Mouse (Mus musculus) thymus, adult 2 months (tissue): ENCODE measurements at regions not wholly inside any gene's neighbourhood (a gene's known extent, or its start where the extent isn't known, plus 50 kb on each side); places are given as distances from the start of the nearest gene placed in this dataset.

Experiments used
- DNase-seq: peaks from one replicate; pipeline ENCODE4 v3.0.0; 2021
- H3K27ac ChIP-seq: fragments of 200-500 bp; 2 replicates; pipeline ENCODE4 v1.5.1; 2012; ENCODE audit warnings: low read length, control low read depth; ENCODE audit not compliant: control insufficient read depth, insufficient read depth
- H3K27me3 ChIP-seq: fragments of 200-500 bp; 2 replicates; pipeline ENCODE4 v1.6.1; 2012; ENCODE audit warnings: mild to moderate bottlenecking, low read length, moderate library complexity, mixed read lengths; ENCODE audit not compliant: control insufficient read depth, insufficient read depth
- H3K36me3 ChIP-seq: fragments of 200-500 bp; 2 replicates; pipeline ENCODE4 v1.6.1; 2012; ENCODE audit warnings: mild to moderate bottlenecking, low read length, moderate library complexity; ENCODE audit not compliant: control insufficient read depth, insufficient read depth
- H3K4me1 ChIP-seq: fragments of 200-500 bp; replicated peaks from 2 replicates; pipeline ENCODE4 v1.6.1; 2012; ENCODE audit warnings: low read length; ENCODE audit not compliant: control insufficient read depth, insufficient read depth
- H3K4me3 ChIP-seq: fragments of 200-500 bp; 2 replicates; pipeline ENCODE4 v1.5.1; 2012; ENCODE audit warnings: mild to moderate bottlenecking, low read length, control low read depth, moderate library complexity; ENCODE audit not compliant: control insufficient read depth, insufficient read depth
- CTCF ChIP-seq: fragments of 200-500 bp; IDR thresholded peaks from 2 replicates; pipeline ENCODE4 v1.5.1; 2012; ENCODE audit warnings: mild to moderate bottlenecking, control low read depth, low read length, moderate library complexity, borderline replicate concordance; ENCODE audit not compliant: control insufficient read depth, poor library complexity, insufficient read depth; ENCODE audit errors: extremely low read depth
- POLR2A ChIP-seq: fragments of 200-500 bp; IDR thresholded peaks from 2 replicates; pipeline ENCODE4 v1.6.1; 2012; ENCODE audit warnings: mild to moderate bottlenecking, low read length, control low read depth, moderate library complexity; ENCODE audit not compliant: control insufficient read depth, poor library complexity, insufficient read depth; ENCODE audit errors: extremely low read depth
- WGBS: fragments of 180-500 bp; shearing (Covaris S2); methylation state at CpG from one replicate; pipeline ENCODE4 v1.1.7; 2018; 5-methylcytosine and 5-hydroxymethylcytosine counted together

DNA sequence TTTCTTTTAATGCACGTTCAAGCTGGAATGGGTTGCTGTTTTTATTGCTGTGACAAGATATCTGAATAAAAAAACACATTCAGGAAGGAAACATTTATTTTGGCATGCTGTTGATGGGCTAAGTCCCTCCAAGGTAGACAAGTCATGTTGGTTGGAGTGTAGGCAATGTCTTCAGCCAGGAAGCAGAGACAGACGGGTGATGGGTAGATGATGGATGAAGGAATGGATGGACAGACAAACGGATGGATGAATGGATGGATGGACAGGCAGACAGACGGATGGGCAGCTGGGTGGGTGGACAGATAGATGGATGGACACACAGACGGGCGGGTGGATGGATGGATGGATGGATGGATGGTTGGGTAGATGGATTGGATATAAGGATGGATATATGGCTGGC is 380.7 kb downstream of the Cbln4 start:
- 90% methylated on average over 6 of the region's 6 CpGs for WGBS
- no peak for DNase-seq

DNA sequence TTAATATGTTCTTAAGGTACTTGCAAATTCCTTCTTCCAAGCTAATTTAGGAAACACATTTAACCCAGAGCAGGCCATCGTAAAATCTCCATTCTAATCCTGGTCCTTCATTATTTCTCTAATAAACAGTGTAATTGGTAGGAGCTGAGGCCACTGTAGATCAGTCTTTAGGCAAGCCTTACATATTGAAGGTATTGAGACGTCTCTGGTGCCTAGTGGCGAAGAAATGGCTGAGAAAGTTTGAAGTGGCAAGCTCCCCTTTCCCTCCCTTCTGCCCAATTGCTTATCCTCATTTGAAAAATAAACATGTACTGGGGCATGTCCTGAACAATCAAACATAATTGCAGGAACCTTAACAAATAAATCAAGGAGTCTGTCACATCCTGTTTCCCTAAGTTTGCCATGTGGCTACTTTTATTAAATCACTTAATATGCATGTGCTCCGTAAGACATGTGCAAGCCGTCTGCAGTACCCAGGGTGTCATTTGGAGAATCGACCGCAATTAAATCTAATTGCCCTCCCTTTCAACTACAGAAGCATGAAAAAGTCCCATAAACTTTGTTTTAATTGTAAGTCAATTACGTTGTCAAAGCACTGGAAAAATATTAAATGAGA is 381.3 kb downstream of the Cbln4 start:
- no peaks in the 10 kb centered on the region for H3K27me3 ChIP-seq
- no peak for TF ChIP-seq CTCF
- no peak for TF ChIP-seq POLR2A
- H3K4me3 ChIP-seq, result no peak overlapping the region
- H3K36me3 ChIP-seq, result no peaks in the 10 kb centered on the region
- 93% methylated on average over 8 of the region's 8 CpGs for WGBS
- no peak overlapping the region for H3K27ac ChIP-seq
- H3K4me1 ChIP-seq, result no peaks in the 10 kb centered on the region
- no peak for DNase-seq

More for the DNA sequence above, 380.7 kb downstream of the Cbln4 start:
- Histone ChIP-seq H3K4me1 (no peaks in the 10 kb centered on the region), H3K27ac (no peak overlapping the region), H3K4me3 (no peak overlapping the region), H3K27me3 (no peaks in the 10 kb centered on the region), H3K36me3 (no peaks in the 10 kb centered on the region)
- TF ChIP-seq CTCF (no peak), POLR2A (no peak)

GRCm38 (mm10) chr2:171657125-171657524 is 386.1 kb downstream of the Cbln4 start:
- TF ChIP-seq CTCF (no peak), POLR2A (no peak)

DNA sequence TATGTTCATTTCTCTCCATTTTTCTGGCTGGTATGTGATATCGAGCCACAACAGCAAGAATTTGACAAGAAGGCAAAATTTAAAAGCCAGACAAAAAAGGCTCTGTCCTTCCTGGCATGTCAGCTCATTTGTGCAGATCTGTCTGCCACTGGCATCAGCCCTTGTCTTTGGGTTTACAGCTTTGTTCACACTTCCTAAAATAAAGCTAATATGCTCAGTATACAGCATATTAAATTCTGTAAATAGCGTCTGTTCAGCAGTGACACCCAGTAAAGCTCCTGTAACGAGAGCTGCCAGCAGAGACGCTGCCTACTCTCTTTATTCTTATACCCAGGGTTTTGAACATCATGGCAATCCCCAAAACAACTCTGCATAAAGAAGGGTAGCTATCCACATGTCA is 401.5 kb downstream of the Cbln4 start:
- 87% methylated on average over 4 of the region's 4 CpGs for WGBS
- TF ChIP-seq POLR2A (no peak), CTCF (no peak)
- H3K27ac ChIP-seq, result no peak overlapping the region
- no peak overlapping the region for H3K4me3 ChIP-seq
- H3K4me1 ChIP-seq, result no peaks in the 10 kb centered on the region
- DNase-seq, result no peak
- H3K36me3 ChIP-seq, result no peaks in the 10 kb centered on the region
- H3K27me3 ChIP-seq, result no peaks in the 10 kb centered on the region

More at GRCm38 (mm10) chr2:171657125-171657524, 386.1 kb downstream of the Cbln4 start:
- Histone ChIP-seq H3K27me3 (no peaks in the 10 kb centered on the region), H3K4me1 (no peaks in the 10 kb centered on the region), H3K4me3 (no peak overlapping the region), H3K36me3 (no peaks in the 10 kb centered on the region), H3K27ac (no peak overlapping the region)
- no peak for DNase-seq
- WGBS, result 84% methylated on average over 7 of the region's 7 CpGs

DNA sequence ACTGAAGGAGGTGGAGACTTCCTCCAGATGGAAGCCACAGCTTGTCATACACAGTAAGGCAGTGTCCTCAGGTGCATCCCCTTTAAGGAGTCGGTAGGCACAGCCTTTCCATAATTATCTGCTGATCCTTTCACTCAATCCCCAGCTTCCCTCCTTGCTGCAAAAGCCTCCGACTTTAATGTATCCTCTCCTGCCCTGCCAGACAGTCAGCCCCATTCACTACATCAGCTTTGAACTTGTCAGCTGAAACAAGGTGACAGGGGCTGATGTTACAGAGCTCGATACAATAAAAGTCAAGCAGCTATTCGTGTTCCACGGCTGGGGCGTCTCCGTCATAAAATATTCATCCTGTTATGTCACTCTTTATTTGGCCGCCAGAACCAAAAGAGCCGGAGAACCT is 402.8 kb downstream of the Cbln4 start:
- TF ChIP-seq POLR2A (no peak), CTCF (no peak)
- Histone ChIP-seq H3K27ac (no peak overlapping the region), H3K4me3 (no peak overlapping the region), H3K4me1 (no peaks in the 10 kb centered on the region), H3K36me3 (no peaks in the 10 kb centered on the region), H3K27me3 (no peaks in the 10 kb centered on the region)
- no peak for DNase-seq
- 92% methylated on average over 9 of the region's 9 CpGs for WGBS

GRCm38 (mm10) chr2:171638931-171639330 is 404.3 kb downstream of the Cbln4 start:
- no peak for TF ChIP-seq POLR2A
- no peak for TF ChIP-seq CTCF
- no peak overlapping the region for H3K27ac ChIP-seq
- 93% methylated on average over 6 of the region's 6 CpGs for WGBS
- H3K27me3 ChIP-seq, result no peaks in the 10 kb centered on the region
- H3K36me3 ChIP-seq, result no peaks in the 10 kb centered on the region
- H3K4me1 ChIP-seq, result no peaks in the 10 kb centered on the region
- no peak overlapping the region for H3K4me3 ChIP-seq
- DNase-seq, result no peak

DNA sequence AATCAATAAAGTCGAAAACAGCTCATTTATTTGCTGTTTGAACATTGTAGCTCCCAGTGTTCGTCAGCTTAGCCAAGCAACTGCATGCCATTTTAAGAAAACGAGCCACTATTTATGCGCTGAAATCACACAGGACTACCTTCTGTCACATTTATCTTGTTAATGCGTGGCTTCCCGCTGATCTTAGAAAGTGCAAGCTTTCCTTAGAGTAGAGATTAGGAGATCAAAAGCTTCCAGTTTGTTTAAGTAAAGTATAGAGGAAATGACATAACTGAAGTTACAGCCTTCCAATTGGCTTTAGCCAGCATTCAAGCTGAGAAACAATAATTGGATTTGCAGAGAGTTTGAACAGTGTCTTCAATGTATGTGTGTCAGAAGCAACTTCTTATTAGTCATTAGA is 406.4 kb downstream of the Cbln4 start:
- Histone ChIP-seq H3K27ac (no peak overlapping the region), H3K36me3 (no peaks in the 10 kb centered on the region), H3K4me3 (no peak overlapping the region), H3K27me3 (no peaks in the 10 kb centered on the region), H3K4me1 (no peaks in the 10 kb centered on the region)
- 84% methylated on average over 6 of the region's 6 CpGs for WGBS
- no peak for TF ChIP-seq POLR2A
- no peak for TF ChIP-seq CTCF
- no peak for DNase-seq
